Mouse (Mus musculus) retina, postnatal 1 day (tissue): Measurements from ENCODE around the gene Plekha4.
"Not testable (repeated sequence)": the region's sequence is repeated elsewhere in the genome, so short reads cannot be mapped to it uniquely, and the experiment has no call there.

ENCODE experiments used
- DNase-seq: peaks from one replicate; pipeline ENCODE4 v3.0.0-alpha.2; 2012

Gene Plekha4

GRCm38 (mm10) chr7:45525809-45526473 lies at the start of gene Plekha4, which contains the start of gene Ppp1r15a:
TSS of gene Plekha4 (plus strand) at chr7:45526330.
TSS of gene Ppp1r15a (minus strand) at chr7:45526268.
- peak; percentile 94 for DNase-seq

DNA sequence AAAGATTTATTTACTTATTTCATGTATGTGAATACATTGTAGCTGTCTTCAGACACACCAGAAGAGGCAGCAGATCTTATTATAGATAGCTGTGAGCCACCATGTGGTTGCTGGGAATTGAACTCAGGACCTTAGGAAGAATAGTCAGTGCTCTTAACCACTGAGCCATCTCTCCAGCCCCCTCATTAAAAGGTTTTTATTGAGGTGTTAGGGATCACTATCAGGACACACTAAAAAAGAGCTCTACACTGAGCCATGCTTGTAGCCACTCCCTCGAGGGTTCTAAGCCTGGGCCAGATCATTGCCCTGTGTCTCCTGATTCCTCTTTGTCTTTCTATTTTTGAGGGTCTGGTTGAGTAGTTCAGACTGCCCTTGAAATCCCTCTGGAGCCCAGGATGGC lies 49.7 kb upstream of the Plekha4 start:
- no peak for DNase-seq

DNA sequence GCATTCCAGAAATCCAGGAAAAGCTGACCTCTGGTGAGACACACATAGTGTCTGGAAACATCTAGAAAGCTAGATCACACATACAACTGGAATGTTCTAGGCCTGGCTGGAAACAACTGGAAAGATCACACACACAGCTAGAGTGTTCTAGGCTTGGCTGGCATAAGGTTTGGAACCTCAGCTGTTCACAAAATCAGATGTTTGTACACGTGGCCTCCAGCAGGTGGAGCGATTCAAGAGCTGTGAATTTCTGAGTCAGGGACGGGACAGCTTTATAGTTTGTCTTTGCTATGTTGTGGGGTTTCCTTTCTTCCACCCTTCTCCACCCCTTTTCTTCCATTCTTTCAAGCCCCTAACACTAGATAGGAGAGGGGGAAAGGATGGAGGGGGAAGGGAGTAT lies 49.1 kb upstream of the Plekha4 start:
- DNase-seq, result peak; percentile 72

- no peak for DNase-seq
Observed at GRCm38 (mm10) chr7:45478774-45479173, 47.4 kb upstream of the Plekha4 start.

DNA sequence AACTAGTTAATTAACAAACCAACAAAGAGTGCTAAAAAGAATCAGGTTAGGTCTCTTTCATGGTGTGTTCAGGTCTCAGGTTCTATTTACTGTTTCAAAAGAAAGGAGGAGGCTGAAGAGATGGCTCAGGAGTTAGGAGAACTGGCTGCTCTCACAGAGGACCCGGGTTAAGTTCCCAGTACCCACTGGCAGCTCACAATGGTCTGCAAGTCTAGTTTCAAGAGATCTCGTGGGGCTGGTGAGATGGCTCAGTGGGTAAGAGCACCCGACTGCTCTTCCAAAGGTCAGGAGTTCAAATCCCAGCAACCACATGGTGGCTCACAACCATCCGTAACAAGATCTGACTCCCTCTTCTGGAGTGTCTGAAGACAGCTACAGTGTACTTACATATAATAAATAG lies 45.8 kb upstream of the Plekha4 start:
- not testable (repeated sequence) for DNase-seq

DNA sequence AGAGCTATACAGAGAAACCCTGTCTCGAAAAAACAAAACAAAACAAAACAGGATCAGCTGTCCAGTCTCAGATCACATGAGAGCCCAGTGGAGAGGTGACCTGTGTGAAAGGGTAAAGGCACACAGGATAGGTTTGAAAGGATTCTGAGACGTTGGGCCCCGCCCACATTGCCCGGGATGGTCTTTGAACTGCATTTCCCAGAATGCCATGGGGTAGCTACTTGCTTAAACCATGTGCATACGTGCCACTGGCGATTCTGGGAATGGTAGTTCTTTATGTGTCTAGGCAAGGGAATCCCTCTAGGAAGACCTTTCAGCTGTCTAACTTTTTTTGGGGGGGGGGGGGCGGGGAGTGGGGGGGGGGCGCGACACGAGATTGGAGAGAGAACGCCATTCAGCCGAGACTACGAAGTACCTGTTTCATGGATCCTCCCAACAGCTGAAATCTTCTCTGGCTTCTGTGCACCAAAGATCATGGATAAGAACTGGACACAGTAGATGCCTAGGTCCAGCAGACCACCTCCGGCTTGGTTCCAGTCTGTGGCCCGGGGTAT lies 44.7 kb upstream of the Plekha4 start, which contains the start of gene Tulp2:
TSS of gene Tulp2 (plus strand) at position 504 of the 554 bp plus-strand sequence.
- DNase-seq, result peak; percentile 77

- DNase-seq, result no peak
Observed at GRCm38 (mm10) chr7:45482166-45482565, 44.0 kb upstream of the Plekha4 start.

DNA sequence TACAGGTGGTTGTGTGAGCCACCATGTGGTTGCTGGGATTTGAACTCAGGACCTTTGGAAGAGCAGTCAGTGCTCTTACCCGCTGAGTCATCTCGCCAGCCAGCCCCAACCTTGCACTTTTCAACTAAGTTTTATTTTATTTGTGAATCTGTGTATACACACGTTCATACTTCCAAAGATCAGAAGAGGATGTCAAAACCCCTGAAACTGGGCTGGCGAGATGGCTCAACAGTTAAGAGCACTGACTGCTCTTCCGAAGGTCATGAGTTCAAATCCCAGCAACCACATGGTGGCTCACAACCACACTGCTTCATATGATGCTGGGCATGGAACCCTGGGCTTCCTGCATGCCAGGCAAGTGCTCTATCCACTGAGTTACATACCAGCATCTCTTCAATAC lies 41.1 kb upstream of the Plekha4 start:
- DNase-seq, result not testable (repeated sequence)

- DNase-seq, result no peak
Observed at GRCm38 (mm10) chr7:45486158-45486557, 40.0 kb upstream of the Plekha4 start.

GRCm38 (mm10) chr7:45486761-45487415 lies 39.2 kb upstream of the Plekha4 start, which contains the start of gene Gm45808:
TSS of gene Gm45808 (minus strand) at chr7:45486811.
- no peak for DNase-seq

DNA sequence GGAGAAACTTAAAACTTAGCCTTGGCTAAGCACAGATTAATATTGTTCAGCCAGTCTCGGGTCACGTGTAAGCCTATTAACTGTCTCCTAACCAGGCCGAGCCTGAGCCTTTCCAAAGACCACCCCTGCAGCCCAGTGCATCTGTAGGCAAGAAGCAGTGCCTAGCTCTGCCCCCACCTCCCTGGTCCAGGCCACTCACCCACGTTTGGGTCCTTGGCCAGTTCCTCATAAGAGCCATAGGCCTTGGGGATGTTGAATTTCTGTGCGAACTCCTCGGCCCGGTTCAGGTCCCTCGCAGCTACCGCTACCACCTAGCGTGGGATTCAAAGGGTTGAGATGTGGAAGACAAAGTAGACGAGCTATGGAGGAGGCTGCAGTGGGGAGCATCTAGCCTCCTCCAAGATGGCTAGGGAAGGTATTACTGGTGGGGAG lies 38.3 kb upstream of the Plekha4 start:
- DNase-seq, result peak; percentile 64

DNA sequence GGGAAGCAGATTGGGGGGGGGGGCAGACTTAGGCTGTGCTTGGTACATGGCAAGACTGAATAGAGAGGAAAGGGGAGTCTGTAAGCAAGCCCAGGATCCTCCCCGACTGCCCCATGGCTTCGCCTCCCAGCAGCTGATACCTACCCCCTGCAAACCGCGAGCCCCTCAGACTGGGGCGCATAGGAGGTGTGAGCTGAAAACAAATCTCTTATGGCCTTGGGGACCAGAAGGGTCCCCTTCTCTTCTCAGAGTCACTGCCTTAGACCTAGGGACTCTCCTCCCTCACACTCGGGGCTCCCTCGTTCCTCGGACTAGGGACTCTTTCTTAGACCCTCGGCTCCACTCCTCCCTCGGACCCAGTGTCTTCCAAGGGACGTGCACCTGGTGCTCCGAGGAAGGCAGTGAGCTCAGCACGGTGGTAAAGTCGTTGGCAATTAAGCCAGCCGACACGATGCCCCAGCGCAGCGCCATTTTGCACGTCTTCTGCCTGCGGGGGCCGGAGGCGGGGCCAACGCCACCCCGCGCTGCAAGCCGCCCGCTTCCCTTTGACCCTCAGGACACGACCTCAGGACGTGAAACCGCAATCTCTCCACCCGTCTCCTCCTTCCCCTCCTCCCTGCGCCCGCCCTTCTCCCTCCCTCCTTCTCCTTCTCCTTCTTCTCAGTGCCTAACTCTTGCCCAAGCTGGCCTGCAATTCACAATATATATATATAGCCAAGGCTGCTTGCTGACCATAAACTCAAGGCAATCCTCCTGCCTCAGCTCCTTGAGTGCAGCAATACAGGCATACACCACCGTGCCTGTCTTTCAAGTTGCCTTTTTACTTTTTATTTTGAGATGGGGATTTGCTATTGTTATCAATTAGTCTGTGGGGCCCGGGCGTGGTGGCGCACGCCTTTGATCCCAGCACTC lies 37.6 kb upstream of the Plekha4 start, which contains the start of gene Dhdh:
TSS of gene Dhdh (minus strand) at position 513 of the 912 bp plus-strand sequence.
- DNase-seq, result peak; percentile 76

DNA sequence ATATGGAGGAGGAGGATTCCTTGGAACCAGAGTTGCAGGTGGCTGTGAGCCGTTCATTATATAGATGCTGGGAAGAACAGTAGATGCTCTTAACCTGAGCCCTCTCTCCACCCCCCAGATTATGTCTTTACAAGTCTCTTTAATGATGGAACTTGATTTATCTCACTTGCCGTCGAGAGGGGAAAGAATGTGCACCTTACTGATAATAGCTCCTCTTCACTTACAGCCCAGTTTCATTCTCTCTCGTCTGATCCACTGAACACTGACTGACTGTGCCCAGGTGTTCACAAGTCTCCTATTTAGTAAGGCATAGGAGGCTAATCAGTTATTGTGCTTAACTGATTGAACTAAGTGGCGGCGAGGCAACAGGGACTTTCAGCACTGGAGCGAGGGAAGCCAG lies 36.6 kb upstream of the Plekha4 start:
- no peak for DNase-seq

GRCm38 (mm10) chr7:45490822-45491221 lies 35.3 kb upstream of the Plekha4 start:
- DNase-seq, result no peak

DNA sequence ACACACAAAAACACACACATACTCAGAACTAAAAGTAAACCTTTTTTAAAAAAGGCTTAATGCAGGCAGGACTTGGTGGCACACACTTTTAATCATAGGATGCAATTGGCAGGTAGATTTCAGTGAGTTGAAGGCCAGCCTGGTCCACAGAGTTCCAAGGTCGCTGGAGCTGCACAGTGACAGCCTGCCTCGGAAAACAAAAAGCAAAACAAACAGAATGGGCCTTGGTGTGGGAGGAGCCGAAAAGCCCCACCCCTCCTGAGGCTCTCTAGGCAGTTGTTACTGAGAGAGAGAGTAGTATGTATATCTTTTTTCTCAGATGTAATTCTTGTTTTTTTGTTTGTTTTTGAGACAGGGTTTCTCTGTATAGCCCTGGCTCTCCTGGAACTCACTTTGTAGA lies 34.9 kb upstream of the Plekha4 start:
- DNase-seq, result no peak

DNA sequence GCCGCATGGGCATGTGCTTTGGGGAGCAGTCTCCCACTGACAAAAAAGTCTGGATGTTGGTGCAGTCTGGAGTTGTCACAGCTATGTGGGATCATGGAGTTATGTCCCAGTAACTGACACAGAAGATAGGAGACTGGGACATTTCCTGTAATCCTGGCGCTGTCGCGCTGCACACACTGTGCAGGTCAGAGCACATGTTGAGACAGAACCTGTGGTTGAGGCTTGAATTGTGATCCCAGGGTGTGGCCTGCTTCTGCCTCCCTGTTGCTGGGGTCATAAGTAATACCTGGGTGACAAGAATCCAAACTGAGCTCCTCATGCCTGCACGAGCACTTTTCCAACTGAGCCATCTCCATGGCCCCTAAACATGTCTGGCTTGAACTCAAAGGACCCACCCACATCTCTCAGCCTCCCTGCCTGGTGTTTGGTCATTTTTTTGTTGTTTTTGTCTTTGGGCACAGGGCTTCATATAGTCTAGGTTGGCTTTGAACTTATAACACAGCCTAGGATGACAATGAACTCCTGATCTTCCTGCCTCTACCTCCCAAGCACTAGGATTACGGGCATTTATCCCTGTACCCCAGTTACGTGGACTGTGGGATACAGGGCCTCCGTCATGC lies 33.8 kb upstream of the Plekha4 start:
- DNase-seq, result no peak

- no peak for DNase-seq
Observed at GRCm38 (mm10) chr7:45492951-45493350, 33.2 kb upstream of the Plekha4 start.

DNA sequence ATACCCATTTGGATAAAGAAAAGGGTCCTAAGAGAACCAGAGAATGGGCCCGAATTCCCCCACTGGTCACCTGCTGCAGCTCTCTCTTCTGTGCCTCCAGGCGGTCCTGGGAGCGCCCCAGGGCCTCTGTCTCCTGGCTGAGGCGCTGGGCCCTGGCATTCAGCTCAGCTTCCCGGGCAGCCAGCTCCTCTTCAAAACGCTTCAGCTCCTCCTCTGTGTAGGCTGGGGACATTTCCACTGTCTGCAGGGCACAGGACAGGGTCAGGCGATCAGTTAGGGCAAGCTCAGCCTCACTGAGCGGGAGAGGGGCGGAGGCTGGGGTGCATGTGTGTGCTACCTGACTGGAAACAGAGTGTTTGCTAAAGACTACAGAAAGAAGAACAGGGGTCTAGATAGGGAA lies 31.6 kb upstream of the Plekha4 start:
- DNase-seq, result no peak

DNA sequence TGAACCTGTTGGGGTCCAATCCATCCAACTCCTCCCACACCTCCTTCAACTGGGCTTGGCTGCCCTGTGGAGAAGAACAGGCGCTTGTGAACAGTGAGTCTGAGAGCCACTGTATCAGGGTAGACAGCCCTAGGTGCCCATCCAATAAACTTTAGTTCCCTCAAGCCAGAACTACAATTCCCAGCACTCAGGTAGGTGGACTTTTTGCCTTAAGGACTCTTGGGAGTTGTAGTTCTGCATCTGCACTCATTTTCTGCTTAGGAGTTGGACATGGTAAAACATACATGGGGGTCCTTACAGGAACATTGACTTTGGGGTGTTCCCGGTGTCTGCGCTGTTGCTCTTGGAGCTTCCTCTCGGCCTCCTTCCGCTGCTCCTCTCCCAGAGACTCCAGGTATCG lies 27.7 kb upstream of the Plekha4 start:
- DNase-seq, result no peak

GRCm38 (mm10) chr7:45507583-45507982 lies 18.5 kb upstream of the Plekha4 start:
- DNase-seq, result no peak

GRCm38 (mm10) chr7:45508561-45508960 lies 17.6 kb upstream of the Plekha4 start:
- DNase-seq, result no peak

- no peak for DNase-seq
Observed at GRCm38 (mm10) chr7:45509181-45509882, 16.8 kb upstream of the Plekha4 start.
